Mouse (Mus musculus) adrenal gland, postnatal 25 days (tissue): ENCODE data around the gene Shq1. TPM values are rescaled to one million over a fixed set of nuclear protein-coding genes. Genes with fewer than 3 reads are reported as not detected.

Experiments
- DNase-seq: peaks from one replicate; pipeline ENCODE4 v3.0.0; 2021; ENCODE audit warnings: mixed read lengths
- total RNA-seq: library from RNA; stranded (reverse); gene quantifications from 2 replicates; pipeline ENCODE4 v1.2.3, GENCODE M21; 2021

The Shq1 gene
- total RNA-seq, 1 experiment from 2014 or later: 8.7 TPM

- DNase-seq: no peak
Measured at GRCm38 (mm10) chr6:100528556-100528955, 142.4 kb downstream of the Shq1 start.

DNA sequence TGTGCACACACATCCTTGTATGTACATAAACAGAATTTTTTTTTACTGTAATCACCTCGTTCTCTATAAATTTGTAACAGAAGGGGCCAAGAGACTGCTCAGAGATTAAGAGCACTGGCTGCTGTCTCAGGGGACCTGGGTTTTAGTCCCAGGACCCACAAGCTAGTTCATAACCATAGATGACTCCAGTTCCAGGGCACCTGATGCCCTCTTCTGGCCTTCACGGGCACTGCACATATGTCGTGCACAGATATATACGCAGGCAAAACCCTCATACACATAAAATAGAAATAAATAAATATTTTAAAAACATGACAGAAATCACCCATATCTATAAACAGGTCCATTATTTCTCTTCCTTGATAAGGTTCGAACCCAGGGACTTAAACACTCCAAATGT, 143.0 kb downstream of the Shq1 start:
- DNase-seq: peak; percentile 16

GRCm38 (mm10) chr6:100527161-100527560, 143.8 kb downstream of the Shq1 start:
- no peak for DNase-seq

DNA sequence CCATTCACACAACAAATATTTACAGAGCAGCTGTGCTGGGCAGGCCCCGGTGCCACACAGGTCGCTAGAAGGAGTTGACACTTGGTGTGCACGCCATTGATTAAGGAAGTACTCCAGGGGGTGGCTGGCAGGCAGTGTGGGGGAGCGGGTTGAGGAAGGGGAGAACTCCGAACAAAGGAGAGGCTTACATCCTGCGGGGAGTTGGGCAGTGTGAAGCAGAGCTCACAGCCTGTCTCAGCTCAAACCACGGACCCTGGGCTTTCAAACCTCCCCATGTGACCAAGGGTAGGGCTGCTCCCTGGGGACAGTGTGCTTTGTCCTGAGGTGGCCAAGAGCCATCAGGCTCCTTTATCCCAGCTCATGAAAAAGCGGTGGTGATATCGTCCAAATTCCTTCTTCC, 144.9 kb downstream of the Shq1 start:
- DNase-seq: no peak

- no peak for DNase-seq
Measured at GRCm38 (mm10) chr6:100525496-100525895, 145.5 kb downstream of the Shq1 start.

DNA sequence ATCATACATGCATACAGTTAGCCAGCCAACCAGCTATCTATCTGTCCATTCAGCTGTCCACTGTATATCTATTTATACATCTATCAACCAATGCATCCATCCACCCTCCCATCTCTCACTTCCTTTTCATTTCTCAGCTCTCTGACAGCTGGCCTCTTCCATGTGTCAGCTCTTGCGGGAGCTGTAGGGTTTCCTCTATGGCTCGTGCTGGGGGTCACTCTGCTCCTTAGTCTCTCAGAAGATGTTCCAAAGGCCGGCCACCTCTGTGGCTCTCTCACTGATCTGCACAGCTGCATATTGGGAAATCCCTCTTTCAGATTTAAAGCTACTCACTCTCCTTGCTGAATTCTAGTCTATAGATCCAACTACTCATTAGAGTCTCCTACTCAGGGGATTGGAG, 148.5 kb downstream of the Shq1 start:
- no peak for DNase-seq

DNA sequence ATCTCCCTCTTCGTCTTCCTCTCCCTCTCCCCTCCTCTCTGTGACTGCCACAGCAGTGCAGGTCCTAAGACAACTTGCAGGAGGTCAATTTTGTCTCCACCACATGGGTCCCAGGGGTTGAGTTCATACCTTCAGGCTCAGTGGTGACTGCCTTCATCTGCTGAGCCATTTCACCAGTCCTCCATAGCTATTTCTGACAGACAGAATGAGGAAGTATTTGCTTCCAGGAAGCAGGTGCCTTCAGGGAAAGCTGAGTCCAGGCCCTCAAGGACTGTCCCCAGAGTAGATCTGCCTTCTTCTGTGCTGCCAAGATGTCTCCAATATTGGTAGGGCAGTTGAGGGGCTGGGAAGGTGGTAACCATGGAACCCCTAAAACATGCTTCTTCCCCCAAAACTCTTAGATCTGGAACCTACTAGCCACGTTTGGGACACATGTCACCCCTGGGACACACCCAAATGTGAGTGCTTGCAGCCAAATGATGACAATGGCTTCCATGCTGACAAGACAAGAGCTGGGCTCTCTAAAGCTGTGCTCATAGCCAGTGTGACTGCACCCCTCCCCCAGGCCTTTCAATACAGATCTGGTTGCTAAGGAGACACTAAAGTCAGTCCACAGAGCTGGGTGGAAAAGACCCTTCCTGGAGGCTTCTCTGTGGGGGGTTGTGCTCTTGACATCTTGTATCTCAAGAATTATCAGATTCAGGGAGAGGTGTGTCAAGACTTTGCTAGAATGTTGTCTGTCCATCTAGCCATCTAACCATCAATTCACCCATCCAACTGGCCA, 149.2 kb downstream of the Shq1 start:
- no peak for DNase-seq

DNA sequence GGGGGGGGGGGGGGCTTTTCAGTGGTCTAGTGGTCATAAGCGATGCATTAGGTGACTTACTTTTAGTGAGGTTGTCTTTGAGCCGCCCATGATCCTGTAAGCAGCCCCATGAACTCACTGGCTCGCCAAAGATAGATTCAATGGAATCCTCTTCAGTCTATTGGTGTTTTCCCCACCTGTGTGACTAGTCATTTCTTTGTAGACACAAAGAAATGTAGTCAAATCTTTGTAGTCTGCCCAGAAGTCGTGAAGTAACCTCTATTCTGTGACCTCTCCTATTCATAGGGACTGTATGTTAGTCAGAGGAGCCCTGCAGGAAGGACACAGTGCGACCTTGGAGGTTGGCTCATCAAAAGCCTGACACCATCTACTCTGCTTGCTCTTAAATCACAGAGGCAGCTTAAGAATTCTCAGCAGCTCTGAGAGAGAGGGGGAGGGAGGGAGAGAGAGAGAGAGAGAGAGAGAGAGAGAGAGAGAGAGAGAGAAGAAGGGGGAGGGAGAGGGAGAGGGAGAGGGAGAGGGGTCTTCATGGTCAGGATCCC, 150.3 kb downstream of the Shq1 start:
- peak; percentile 27 for DNase-seq

GRCm38 (mm10) chr6:100519837-100520236, 151.1 kb downstream of the Shq1 start:
- peak; percentile 14 for DNase-seq

Other genes with a start within 250 kb of the Shq1 start
- 0.48 and 0.73 TPM in 2 replicates for gene Gxylt2, start 33.6 kb upstream of the Shq1 start, total RNA-seq
- gene Ppp4r2, start 162.5 kb upstream of the Shq1 start, total RNA-seq: 71.3 and 86.9 TPM in 2 replicates